Mouse (Mus musculus) adrenal gland, adult 2 months (tissue): ENCODE results near the gene Csrnp1. TPM values are rescaled to one million over a fixed set of nuclear protein-coding genes. Genes with fewer than 3 reads are reported as not detected.

ENCODE experiments used
- DNase-seq: peaks from one replicate; pipeline ENCODE4 v3.0.0; 2021
- polyA plus RNA-seq: library from polyadenylated mRNA; depleted of rRNA; stranded (reverse); fragments of >200 nt; gene quantifications from 2 replicates; pipeline ENCODE4 v1.2.3, GENCODE M21; 2012
- total RNA-seq, 2 experiments: library from RNA; stranded (reverse); gene quantifications; 2 replicates each; pipeline ENCODE4 v1.2.3; 2021

Csrnp1 gene
- total and polyA plus RNA-seq, 3 experiments: 18.7 to 45.6 (median 26.5) TPM

GRCm38 (mm10) chr9:120002893-120003292 lies 18.4 kb upstream of the Csrnp1 start:
- DNase-seq: no peak

DNA sequence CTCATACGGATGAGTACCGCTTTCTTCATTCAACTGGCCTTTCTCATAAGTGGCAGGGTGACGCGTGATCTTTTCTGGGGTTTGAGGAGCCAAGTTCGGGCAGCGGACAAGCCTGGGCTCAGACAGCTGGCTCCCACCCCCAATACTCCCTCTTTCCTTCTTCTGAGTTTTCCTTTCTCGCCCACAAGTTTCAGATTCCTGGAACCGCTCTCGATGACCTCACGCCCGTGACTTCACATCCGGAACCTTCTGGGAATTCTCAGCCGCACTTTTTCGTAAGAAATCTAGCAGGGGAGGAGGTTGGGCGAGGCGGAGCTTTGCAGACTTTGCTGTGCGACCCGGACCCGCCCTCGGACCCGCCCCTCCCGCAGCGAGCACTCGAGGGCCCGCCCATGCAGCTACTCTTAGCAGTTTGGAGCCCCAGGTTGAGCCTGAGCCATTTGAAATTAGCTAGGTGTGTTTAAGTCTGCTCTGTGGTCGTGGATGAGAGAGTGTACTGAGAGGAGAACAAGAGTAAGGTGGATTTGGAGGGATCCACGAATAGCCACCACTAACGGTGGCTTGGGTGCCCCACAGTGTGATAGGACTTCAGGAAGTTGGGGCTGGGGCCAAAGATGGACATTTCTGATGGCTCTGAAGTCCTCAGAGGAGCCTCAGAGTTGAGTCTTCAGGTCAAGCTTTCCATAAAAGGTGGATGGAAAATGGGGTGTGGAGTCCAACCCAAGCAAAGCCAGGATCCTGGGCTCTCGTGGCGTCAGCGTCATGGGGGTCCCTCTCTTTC lies 17.7 kb upstream of the Csrnp1 start:
- DNase-seq: peak; percentile 95

- DNase-seq: peak; percentile 16
These were observed 16.3 kb upstream of the Csrnp1 start for GRCm38 (mm10) chr9:120000761-120001160.

GRCm38 (mm10) chr9:119999636-120000035 lies 15.2 kb upstream of the Csrnp1 start:
- peak; percentile 6 for DNase-seq

GRCm38 (mm10) chr9:119998776-119999175 lies 14.3 kb upstream of the Csrnp1 start:
- DNase-seq: no peak

- no peak for DNase-seq
These were observed 11.6 kb upstream of the Csrnp1 start for GRCm38 (mm10) chr9:119996080-119996479.

GRCm38 (mm10) chr9:119994207-119994606 lies 9.7 kb upstream of the Csrnp1 start:
- DNase-seq: no peak

GRCm38 (mm10) chr9:119993092-119993844 lies 8.8 kb upstream of the Csrnp1 start:
- DNase-seq: no peak

- no peak for DNase-seq
These were observed 6.9 kb upstream of the Csrnp1 start for GRCm38 (mm10) chr9:119991310-119991709.

DNA sequence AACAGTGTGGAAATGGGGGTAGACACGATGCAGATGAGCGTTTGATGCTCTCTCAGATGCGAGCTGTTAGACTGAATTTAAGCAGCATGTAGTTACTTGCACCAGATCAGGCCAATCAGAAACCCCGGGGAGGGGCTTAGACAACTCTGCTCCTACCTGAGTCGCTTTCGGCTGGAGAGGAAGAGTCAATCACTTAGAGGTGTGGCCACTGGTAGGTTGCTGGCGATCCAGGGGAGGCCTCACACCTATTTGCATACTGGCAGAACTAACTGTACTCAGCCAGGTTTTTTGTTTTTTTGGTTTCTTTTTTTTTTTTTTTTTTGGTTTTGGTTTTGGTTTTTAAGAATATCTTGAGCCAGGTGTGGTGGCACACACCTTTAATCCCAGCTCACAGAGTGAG lies 3.8 kb upstream of the Csrnp1 start:
- DNase-seq: no peak

DNA sequence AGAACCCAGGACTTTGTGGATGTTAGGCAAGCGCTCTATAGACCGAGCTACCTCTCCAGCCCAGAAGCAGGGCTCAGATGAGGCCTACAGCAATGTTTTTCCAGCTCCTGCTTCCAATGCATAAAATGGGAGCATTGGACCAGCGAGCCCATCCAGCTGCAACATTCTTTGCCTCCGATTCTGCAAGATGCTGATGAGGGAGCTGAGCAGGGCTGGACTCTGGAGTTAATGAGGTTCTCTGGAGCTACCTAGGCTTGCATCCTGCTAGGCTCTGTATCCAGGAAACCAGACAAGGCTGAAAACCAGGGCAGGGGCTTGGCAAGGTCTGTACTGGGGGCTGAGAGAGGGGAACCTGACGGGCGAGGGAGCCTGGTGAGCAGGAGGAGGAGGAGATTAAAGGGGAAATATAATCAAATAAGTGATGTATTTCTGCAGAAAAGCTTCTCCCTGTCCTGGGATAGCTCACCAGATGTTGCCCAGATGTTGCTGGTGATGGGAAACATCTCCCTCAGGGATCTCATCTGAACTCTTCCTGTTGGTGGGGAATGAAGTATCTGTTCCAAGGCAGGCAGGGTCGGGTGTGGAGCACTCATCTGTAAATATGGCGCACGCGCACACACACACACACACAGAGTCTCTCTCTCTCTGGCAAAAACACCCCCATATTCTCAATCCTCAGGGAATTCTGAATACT lies 1.6 kb upstream of the Csrnp1 start:
- no peak for DNase-seq

- peak; percentile 97 for DNase-seq
These were observed 598 bp downstream of the Csrnp1 start for GRCm38 (mm10) chr9:119983585-119984535.

GRCm38 (mm10) chr9:119982956-119983551 lies 1.4 kb downstream of the Csrnp1 start:
- DNase-seq: peak; percentile 89

DNA sequence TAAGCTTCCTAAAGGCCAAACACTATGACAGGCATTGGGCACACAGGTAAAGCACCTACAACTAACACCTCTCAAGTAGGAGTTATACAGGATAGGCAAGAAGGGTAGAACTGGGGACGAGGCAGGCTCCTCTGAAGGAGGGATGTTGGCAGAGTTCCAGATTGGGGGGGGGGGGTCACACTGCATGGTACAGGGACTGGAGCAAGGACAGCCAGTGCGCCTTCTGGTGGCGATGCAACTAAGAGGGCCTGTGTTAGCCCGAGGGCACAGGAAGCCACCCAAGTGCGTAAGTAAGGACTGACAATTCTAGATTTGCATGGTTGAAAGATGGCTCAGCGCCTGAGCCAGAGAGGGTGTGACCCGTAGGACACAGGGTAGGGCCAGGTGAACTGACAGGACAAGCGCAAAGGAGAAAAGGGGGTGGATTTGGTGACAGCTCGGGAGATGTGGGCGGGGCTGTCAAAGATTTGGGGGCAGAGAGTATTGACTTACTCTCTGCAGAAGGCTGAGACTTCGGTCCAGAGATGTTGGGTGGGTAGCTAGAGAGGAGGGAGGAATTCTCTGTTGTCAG lies 2.1 kb downstream of the Csrnp1 start:
- peak; percentile 74 for DNase-seq

GRCm38 (mm10) chr9:119981183-119982179 lies 3.0 kb downstream of the Csrnp1 start:
- DNase-seq: peak; percentile 88

GRCm38 (mm10) chr9:119980770-119981182 lies 3.7 kb downstream of the Csrnp1 start:
- DNase-seq: peak; percentile 39

- DNase-seq: no peak
These were observed 4.7 kb downstream of the Csrnp1 start for GRCm38 (mm10) chr9:119979749-119980148.

GRCm38 (mm10) chr9:119978811-119979441 lies 5.5 kb downstream of the Csrnp1 start:
- no peak for DNase-seq
